Mouse (Mus musculus): ENCODE data around the gene Krt12.

DNA sequence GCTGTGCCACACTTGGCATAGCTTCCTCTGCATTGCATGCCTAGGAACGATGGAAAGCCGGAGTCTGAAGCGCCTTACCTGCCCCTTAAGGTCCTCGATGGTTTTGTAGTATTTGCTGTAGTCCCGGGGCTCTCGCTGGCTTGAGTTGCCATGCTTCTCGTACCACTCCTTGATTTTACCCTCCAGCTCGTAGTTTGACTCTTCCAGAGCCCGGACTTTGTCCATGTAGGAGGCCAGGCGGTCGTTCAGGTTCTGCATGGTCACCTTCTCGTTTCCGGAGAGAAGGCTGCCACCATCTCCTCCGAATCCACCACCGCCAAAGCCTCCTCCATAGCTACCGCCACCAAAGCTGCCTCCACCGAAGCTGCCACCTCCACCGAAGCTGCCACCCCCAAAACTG, 33.4 kb downstream of the Krt12 start:
- no peak for TF ChIP-seq CTCF (IDR thresholded peaks at IDR 0.05; ENCODE audit: low read depth, low read length)
- no peak for TF ChIP-seq POLR2A (IDR thresholded peaks at IDR 0.05; ENCODE audit: borderline replicate concordance, low read depth, low read length)

Data from bone marrow macrophage, adult 2 months (primary cell).